Comparison of ENCODE assay signal across 35 mouse cellular contexts in the genomic region with DNA sequence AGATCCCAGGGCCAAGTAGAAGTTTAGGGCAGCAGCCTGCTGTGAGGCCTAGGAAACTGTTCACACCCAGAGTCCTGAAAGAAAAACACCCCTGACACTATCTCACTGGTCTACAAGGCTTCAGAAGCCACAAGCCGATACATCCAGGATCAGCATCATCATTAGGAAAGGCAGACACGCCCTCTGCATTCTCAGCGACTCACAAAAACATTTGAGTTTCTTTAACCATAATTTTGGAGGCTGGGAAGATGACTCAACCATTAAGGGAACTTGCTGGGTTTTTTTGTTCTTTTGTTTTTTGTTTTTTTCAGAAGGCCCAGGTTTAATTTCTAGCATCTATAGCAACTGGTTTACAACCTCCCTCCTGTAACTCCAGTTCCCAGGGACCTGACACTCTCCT. TPM values are rescaled to one million over a fixed set of nuclear protein-coding genes. Genes with fewer than 3 reads are reported as not detected.
"Had no signal": no experiment of that assay in that cellular context is flagged by ENCODE, and none has a peak within 500 bp of the region (broad histone marks: within the 10 kb centered on the region; RNA-seq: fewer than 3 reads in every experiment).

No protein-coding gene starts in this region.

- H3K36me3 ChIP-seq: heart, embryonic 10.5 days; heart, embryonic 12.5 days; hindbrain, embryonic 10.5 days; hindbrain, embryonic 12.5 days; intestine, embryonic 15.5 days; kidney, embryonic 15.5 days; limb, embryonic 13.5 days; limb, embryonic 15.5 days; liver, embryonic 12.5 days had no signal

- H3K4me3 ChIP-seq: gastrocnemius, adult 2 months; heart, embryonic 10.5 days; heart, embryonic 12.5 days; hindbrain, embryonic 10.5 days; hindbrain, embryonic 12.5 days; intestine, embryonic 15.5 days; kidney, embryonic 15.5 days; limb, embryonic 13.5 days; limb, embryonic 15.5 days; liver, embryonic 12.5 days had no signal

- H3K4me1 ChIP-seq: heart, embryonic 10.5 days; hindbrain, embryonic 10.5 days; hindbrain, embryonic 12.5 days; intestine, embryonic 15.5 days; limb, embryonic 15.5 days had no signal

- H3K27me3 ChIP-seq: heart, embryonic 12.5 days; hindbrain, embryonic 12.5 days; intestine, embryonic 15.5 days; kidney, embryonic 15.5 days; limb, embryonic 13.5 days; limb, embryonic 15.5 days; liver, embryonic 12.5 days had no signal

- DNase-seq: gastrocnemius, adult 2 months; gastrocnemius, postnatal 10 days; gastrocnemius, postnatal 25 days; heart, adult 18-20 months; heart, postnatal 10 days; heart, postnatal 4 days; kidney, adult 11 months; kidney, adult 2 months; kidney, adult 9 months; kidney, postnatal 14 days; kidney, postnatal 36 days; layer of hippocampus, adult 9-11 months; layer of hippocampus, postnatal 36 days; left cerebral cortex, postnatal 4 days had no signal

- H3K27ac ChIP-seq: gastrocnemius, adult 2 months; heart, embryonic 10.5 days; hindbrain, embryonic 10.5 days; hindbrain, embryonic 12.5 days; hindbrain, embryonic 14.5 days; intestine, embryonic 15.5 days; kidney, embryonic 15.5 days; kidney, postnatal 0 days; limb, embryonic 13.5 days; limb, embryonic 15.5 days; liver, embryonic 12.5 days; liver, embryonic 14.5 days had no signal

RNA-seq across cellular contexts. Expression of gene Selp, which starts 8.8 kb away (rescaled TPM):
- total RNA-seq: layer of hippocampus, adult 18-20 months; layer of hippocampus, adult 8-10 months; layer of hippocampus, postnatal 14 days; left cerebral cortex, adult 18-20 months; left cerebral cortex, adult 8-10 months; left cerebral cortex, postnatal 10 days; left cerebral cortex, postnatal 25 days had no signal
- polyA plus RNA-seq: heart, embryonic 12.5 days; hindbrain, embryonic 10.5 days; hindbrain, embryonic 12.5 days; hindbrain, embryonic 14.5 days; hindbrain, embryonic 16.5 days; limb, embryonic 13.5 days had no signal

RNA-seq across cellular contexts. Expression of gene F5, which starts 27.8 kb away (rescaled TPM):
- polyA plus RNA-seq: inflammation-experienced regulatory T-cells, adult 6 months had no signal
